Mouse (Mus musculus) frontal cortex, adult 2 months (tissue): Measurements from ENCODE around the gene Ate1. TPM values are rescaled to one million over a fixed set of nuclear protein-coding genes. Genes with fewer than 3 reads are reported as not detected.
"Not testable (repeated sequence)": the region's sequence is repeated elsewhere in the genome, so short reads cannot be mapped to it uniquely, and the experiment has no call there.

Experiments
- DNase-seq, 2 experiments: peaks; one replicate each; pipeline ENCODE4 v3.0.0; 2022; ENCODE audit warnings: low spot score in 1 of 2; ENCODE audit errors: extremely low spot score in 1 of 2
- polyA plus RNA-seq: library from polyadenylated mRNA; depleted of rRNA; stranded (reverse); fragments of >200 nt; gene quantifications from 2 replicates; pipeline ENCODE4 v1.2.3, GENCODE M21; 2012

Gene Ate1
- polyA plus RNA-seq, 1 experiment: 30.8 TPM

- DNase-seq: no peak
These were observed 100.2 kb downstream of the Ate1 start for GRCm38 (mm10) chr7:130419961-130420360.

- no peak for DNase-seq
These were observed 112.5 kb downstream of the Ate1 start for GRCm38 (mm10) chr7:130407622-130408021.

- DNase-seq: no peak
These were observed 116.8 kb downstream of the Ate1 start for GRCm38 (mm10) chr7:130403346-130403745.

DNA sequence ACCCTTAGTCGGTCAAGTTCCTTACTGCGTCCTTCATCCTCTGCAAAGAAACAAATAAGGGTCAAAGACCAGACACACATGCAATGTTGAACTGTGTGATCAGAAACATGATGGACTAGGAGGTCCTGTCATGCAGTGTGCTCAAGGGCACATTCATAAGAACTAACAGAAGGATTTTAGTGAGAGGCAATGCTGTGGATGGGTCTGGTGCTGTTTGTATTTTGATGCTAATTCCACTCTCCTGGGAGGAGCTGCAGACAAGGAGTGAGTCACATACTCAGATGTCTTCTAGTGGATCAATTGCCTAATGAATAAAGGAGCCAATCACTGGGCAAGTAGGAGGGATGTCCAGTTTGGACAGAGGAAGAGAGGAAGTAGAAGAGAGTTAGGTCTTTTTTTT is 125.5 kb downstream of the Ate1 start:
- DNase-seq: no peak

- DNase-seq: not testable (repeated sequence)
These were observed 130.1 kb downstream of the Ate1 start for GRCm38 (mm10) chr7:130390060-130390459.

GRCm38 (mm10) chr7:130386308-130386707 is 133.9 kb downstream of the Ate1 start:
- no peak for DNase-seq

GRCm38 (mm10) chr7:130385732-130386294 is 134.4 kb downstream of the Ate1 start:
- DNase-seq: no peak

DNA sequence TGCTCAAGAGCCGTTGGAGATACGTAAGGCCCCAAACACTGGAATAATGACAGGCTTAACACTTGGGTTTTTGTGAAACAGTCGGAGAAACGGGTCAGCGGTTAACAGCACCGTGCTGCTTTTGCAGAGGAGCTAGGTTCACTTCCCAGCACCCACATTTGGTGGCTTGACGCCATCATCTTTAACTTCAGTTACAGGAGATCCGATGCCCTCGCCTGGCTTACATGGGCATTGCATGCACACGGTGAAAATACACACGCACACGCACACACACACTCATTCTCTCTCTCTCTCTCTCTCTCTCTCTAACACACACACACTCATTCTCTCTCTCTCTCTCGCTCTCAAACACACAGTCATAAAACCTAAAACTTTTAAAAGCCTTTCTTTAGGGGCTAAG is 138.0 kb downstream of the Ate1 start:
- no peak for DNase-seq

DNA sequence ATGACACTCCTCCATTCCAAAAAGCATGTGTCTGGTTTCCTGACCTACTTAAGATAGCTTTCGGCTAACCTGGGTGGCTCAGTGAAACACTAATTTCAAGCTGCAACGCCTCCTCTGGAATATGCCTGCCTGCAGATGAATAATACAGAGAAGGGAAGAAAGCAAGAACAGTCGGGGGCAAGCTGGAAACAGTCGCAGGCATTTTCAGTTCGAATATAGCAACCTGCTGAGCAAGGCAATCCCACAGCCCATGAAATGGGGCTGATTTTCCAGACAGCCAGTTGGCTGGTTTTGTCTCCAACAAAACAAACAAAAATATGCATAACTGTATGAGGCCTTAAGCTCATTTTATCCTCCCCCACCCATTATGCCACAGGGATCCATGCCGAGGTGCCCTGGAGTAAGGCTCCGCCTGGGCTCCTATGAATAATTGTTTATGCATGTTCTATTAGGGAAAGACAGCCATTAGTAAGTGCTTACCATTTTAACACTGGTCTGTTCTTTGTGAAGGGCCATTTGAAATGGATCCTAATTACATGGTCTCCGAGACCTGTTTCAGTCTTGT is 138.7 kb downstream of the Ate1 start:
- DNase-seq: peak; percentile 23 to 53

- DNase-seq: peak in 1 of 2 experiments; percentile 37
These were observed 139.3 kb downstream of the Ate1 start for GRCm38 (mm10) chr7:130380769-130381355.

- no peak for DNase-seq
These were observed 139.8 kb downstream of the Ate1 start for GRCm38 (mm10) chr7:130380367-130380766.

DNA sequence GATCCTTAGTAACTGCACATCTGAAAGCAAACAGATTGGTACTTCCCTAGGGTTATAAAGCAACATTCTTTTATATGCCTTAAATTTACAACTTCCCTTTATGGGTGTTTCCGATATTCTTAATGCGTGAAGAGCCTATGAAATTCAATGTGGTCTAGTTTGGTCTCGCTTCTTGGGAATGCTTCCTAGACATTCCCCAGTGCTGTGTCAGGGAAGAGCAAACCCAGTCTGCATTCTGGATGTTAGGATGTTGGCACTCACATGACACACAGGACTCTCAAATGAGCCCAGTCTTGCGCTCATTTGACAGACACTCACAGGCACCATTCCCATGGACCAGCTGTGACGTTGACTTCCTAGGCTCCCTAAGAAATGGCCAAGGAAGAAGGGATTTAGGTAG is 140.3 kb downstream of the Ate1 start:
- no peak for DNase-seq

GRCm38 (mm10) chr7:130378308-130378707 is 141.9 kb downstream of the Ate1 start:
- no peak for DNase-seq

DNA sequence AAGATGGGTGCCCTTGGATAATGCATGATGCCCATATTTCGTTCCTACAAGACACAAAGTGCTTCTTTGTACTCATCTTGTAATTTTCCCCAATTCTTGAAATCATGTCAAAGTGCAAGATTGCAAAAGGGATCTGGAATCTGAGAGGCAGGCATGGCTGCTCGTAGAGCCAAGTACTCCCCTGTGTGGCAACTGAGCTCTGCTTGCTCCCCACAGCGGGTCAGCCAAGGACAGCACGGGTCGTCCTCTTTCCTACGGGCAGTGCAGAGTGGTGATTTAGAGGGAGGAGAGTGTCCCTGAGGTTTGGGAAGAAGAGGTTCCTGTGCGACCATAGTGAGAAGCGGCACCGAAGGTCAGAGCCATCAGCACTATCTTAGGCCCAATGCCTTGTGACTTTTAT is 145.9 kb downstream of the Ate1 start:
- no peak for DNase-seq

- no peak for DNase-seq
These were observed 151.1 kb downstream of the Ate1 start for GRCm38 (mm10) chr7:130368827-130369641.

- no peak for DNase-seq
These were observed 151.9 kb downstream of the Ate1 start for GRCm38 (mm10) chr7:130368036-130368826.

- no peak for DNase-seq
These were observed 152.7 kb downstream of the Ate1 start for GRCm38 (mm10) chr7:130367222-130368035.

- DNase-seq: no peak
These were observed 154.5 kb downstream of the Ate1 start for GRCm38 (mm10) chr7:130365711-130366110.
